Mouse (Mus musculus): ENCODE measurements around the gene Pop7.

Pop7 gene

DNA sequence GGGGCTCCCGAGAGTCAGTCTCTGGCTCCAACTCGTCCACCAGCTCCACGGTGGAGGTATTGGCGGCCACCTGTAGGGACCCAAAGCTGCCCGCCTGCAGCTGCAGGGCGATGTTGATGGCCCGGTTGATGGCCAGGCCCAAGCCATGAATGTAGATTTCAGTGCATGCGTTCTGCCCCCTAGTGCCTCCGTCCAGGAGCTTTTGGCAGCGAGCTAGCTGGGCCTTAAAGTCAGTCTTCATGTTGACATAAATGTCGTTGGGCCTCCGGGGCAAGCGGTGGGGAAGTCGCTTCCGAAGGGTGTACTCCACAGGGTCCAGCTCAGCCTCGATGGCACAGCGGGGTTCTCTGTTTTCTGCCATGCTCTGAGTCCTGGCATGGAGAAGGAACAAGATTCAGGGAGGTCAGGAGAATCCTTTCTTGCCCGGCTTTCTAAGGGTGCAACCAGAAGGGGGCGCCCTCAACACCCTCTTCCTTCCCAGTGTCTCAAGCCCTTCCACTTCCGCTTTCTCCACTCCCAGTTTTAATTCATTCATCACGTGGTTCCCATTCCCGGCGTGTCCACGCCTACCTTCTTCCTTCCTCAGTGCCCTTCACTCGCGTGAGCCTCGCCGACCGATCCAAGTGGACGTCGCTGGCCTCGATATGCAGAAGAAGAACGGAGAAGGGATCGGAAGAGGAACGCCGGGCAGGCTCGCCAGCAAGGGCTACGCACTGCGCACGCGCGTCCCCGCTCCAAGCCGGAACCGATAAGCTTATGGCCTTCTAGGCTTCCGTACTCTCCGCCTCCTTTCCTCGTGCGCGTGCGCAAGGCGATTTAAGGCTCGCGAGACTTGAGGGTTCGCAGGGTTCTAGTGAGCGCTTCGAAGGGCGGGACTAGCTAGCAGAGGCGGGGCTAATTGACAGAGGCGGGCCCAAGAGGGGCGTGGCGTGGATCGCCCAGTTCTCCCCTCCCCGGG lies at the start of gene Pop7:
Gene Pop7, minus strand, starts transcription at position 810 of the 958 bp plus-strand sequence.
- peak; percentile 100 for DNase-seq (ENCODE audit: low spot score in 2 of 2)

DNA sequence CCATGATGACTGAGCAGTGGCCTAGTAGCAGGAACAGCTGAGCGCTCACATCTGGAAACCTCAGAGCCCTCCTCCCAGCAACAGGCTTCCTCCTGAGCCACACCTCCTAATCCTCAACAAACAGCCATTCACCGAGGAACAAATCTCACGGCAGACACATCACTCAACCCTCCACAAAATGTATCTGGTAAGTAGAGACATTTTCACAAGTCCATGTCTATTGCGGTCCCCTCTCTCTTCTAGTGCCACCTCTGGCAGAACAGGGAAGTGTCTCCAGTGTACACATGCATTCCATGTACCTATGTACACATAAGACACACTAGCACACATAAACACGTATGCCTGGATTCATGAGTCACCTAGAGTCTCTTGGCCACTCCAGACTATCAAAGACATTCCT lies 48.8 kb upstream of the Pop7 start:
- DNase-seq (ENCODE audit: low spot score in 2 of 2): no peak

DNA sequence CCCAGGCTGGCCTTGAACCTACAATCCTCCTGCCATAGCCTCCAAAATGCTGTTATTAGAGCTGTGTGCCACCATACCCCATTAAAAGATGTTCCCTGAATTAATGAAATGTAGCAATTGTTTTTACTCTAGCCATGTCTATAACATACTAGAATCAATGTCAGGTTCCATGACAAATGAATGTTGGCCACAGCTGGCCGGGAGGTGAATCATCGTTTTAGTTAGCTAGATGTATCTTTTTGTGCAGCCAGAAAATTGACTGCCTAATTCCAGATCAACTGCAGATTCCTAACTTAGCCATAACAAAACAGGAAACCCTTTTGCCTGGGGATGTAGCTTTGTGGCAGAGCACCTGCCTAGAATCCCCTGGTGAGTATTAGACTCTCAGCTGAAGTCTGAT lies 47.5 kb upstream of the Pop7 start:
- DNase-seq (ENCODE audit: low spot score in 2 of 2): no peak

DNA sequence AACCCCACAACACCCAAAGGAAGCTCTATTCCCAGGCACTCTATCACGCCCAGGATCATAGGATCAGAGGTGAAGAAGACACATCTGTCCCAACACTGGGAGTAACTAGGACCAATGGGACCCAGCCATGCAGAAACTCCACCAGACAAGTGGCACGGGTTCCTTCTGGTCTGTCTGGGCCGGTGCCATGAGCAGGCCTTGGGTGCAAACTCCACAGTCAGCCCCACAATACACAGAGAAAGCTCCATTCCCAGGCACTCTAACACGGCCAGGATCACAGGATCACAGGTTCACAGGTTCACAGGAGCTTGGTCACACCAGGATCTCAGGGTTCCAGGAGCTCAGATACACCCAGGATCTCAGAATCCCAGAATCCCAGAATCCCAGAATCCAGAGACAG lies 43.3 kb upstream of the Pop7 start:
- no peak for DNase-seq (ENCODE audit: low spot score in 2 of 2)

DNA sequence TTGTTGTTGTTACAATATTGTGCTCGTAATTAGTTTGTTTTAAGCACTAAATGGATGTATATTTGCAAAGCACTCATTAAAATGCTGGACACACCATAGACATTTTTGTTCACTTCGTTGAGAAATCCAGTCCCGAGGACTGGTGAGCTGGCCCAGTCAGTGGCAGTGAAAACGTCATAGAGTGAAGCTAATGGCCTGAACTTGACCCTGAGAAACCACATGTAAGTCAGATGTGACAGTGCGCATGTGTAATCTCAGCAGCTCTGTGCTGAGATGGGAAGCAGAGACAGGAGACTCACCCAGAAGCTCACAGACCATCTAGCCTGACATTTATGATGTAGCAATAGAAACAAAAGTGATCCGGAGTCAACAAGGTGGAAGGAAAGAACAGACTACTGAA lies 42.6 kb upstream of the Pop7 start:
- DNase-seq (ENCODE audit: low spot score in 2 of 2): no peak

DNA sequence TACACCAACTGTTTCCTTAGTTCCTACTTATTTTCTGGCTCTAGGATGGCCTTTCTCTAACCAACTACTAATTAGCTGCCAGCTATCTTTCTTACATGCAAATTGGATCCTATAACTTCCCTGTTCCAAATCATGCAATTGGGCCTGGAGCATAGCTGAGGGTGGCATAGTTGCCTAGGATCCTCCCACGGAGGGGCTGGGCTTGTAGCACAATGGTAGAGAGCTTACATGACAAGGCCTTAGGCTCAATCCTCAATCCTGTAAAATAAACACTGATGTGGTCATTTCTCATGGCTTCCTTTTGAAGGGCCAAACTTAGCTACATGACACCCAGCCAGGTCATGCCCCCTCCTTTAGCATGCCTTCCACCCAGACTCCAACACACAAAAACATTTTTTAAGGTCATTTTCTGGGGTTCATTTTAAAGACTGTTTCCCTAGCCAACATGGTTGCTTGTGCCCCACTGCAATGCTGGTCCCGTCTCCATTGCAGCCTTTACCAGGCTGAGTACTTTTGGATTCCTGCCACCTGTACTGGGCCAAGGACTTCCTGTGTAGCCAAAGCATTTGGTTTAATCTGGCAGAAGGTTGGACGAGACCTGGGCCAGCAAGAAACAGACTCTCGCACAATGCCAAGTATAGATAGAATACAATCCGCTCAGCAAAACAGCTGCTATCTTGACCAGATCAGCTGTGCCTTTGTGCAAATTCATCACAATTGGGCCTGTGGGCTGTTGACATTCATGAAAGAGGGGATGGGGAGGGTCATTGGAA lies 39.6 kb upstream of the Pop7 start:
- DNase-seq (ENCODE audit: low spot score in 2 of 2): no peak

DNA sequence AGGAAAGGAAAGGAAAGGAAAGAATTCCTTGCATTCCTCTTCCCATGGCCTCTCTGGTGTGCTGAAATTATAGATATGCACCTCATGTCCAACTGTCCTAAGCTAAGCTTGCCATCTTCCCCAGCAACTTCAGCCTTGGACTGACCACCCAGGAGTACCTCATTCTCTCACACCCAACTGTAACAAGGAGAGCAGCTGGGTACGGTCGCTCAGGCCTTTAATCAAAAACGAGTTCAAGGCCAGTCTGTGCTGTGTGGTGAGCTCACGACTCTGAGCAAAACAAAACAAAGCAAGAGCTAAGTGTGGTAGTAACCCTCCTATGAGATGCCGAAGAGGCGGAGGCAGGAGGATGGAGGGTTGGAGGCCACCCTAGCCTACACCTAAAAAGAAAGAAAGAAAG lies 38.7 kb upstream of the Pop7 start:
- no peak for DNase-seq (ENCODE audit: low spot score in 2 of 2)

DNA sequence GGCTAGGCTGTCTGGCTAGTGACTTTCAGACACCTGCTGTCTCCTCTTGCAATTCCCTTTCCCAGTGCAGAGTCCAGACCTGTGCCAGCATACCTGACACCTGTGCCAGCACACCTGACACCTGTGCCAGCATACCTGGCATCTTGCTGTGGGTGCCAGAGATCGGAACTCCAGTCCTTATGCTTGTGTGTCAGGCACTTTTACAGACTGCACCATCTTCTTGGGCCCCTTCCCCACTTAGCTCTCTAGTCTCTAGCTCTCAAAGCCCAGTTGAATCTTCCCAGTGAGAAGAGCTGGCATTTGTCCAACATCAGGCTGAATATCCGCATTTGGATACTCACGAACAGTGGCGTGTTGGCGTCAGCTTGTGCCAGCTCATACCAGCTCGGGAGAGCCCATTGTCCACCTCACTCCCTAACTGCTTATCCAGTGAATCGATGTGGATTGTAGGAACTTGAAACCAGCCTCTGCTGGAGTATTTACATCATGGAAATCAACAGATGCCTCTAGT lies 37.0 kb upstream of the Pop7 start:
- DNase-seq (ENCODE audit: low spot score in 2 of 2): peak in 1 of 2 experiments; percentile 52

DNA sequence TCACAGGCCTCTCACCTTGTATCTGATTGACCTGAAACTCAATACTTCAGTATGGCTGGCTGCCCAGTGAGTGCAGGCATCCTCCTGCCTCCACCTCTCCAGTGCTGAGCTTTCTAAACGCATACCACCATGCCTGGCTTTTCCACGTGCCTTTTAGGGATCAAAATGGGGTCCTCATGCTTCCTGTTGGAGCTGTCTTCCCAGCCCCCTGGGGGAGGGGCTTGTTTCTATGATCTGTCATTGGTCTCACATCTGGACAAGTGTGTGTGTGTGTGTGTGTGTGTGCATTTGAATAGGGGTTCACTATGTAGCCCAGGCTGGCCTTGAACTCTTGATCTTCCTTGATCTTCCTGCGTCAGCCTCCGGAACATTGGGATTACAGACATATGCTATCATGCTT lies 35.1 kb upstream of the Pop7 start:
- no peak for DNase-seq (ENCODE audit: low spot score in 2 of 2)

DNA sequence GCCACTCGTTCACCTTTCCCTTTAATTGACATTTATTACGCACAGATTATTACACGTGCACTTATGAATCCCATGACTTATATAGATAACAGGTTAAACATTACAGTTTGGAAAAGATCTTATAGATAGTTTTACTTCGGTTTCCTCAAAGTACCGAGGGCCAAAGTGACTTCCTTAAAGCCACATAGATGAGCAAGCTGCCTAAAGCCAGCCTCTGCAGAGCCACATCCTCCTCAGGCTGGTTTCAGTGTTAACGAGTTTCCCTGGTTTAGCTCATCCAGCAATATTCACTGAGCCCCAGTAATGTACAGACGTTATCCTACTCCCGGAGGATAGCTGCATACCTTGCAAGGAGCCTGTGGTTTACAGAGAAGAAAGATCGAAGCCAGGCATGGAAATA lies 33.0 kb upstream of the Pop7 start:
- no peak for DNase-seq (ENCODE audit: low spot score in 2 of 2)

DNA sequence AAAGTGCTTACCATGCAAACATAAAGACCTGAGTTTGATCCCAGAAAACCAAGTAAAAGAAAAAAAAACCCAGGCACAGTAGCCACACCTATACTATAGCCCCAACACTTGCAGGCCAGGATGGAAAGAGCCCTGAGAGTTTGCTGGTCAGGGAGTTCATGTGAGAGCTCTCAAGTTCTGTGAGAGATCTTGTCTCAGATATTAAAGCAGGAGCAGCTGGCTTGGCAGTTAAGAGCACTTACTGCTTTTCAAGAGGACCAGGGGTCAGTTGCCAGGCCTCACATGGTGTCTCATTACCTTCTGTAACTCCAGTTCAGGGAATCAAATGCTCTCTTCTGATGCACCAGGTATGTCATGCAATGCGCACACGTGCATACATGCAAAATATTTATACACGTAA lies 32.4 kb upstream of the Pop7 start:
- DNase-seq (ENCODE audit: low spot score in 2 of 2): no peak

DNA sequence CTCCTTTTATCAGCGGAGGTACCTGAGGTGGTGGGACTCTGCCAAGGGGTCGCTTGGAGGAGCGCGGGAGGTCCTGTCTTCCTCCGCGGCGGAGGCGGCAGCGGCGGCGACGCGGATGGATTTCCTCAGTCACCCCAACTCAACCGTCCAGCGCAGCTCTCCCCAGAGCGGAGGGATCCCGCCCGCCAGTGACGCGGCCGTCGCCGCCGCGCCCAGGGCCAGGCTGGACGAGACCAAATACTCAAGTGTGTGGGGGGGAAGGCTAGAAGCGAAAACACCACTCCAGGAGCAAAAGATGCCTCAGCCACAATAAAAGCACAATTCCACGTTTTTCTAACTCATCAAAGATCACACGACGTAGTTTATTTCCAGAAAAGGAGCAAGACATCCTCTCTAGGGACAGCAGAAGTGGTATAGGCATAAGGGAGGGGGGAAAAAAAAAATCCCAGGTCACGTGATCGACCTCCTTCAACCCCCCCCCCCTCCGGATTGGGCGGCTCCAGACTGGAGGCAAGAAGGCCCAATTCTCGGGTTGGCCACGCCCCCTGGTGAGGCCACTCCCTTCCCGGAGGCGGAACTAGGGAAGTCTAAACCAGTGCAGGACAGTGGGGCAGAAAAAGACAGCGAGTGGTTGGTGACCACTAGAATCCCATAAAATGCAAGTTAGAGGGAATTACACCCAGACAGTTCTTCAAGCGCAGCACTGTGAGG lies 31.0 kb upstream of the Pop7 start, which contains the start of the genes Epo and Gnb2:
Gene Epo, minus strand, starts transcription at position 126 of the 711 bp plus-strand sequence.
Gene Gnb2, minus strand, starts transcription at position 394 of the 711 bp plus-strand sequence.
- DNase-seq (ENCODE audit: low spot score in 2 of 2): peak; percentile 95 to 96

DNA sequence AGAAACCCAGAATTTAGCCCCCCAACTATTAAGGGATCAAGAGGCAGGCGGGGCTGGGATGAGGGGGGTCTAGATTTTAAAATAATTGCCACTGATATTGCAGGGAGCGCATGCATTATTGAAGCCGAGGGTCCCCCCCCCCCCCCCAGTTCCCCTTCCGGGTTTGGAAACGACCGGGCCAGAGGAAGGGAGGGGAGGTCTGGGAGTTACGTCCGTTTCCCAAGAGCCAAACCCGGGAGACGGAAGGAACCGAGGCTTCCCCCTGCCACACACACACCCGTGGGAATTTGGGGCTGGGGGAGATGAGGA lies 30.4 kb upstream of the Pop7 start:
- DNase-seq (ENCODE audit: low spot score in 2 of 2): no peak

DNA sequence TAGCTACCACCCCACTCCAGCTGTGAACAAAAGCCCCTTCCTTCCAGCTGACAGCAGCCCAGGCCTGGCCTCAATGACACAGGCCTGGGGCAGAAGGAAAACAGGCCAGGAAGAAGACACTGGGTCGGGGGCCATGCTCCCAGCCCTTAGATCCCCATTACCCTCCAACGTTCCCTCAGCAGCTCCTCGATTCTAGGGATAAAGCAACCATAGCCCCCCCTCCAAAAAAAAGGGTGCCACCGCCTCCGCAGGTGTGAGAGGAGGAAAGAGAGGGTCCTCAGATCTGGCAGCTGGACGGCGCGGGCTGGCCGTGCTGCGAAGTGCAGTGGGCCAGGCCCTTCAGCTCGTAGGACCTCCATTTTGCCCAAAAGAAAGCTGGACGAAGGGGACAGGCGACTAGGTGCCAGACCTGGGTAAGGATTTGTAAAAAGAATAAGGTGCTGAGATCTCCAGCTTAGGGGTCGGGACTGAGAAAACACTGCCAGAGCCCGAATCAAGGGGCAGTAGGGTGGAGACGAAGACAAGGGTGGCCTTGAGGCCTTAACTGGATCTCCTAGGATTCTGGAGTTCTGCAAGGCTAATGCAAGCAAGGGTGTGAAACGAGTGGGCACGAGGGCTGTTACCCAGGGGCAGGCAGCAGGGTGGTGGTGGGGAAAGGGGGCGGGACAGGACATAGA lies 30.0 kb upstream of the Pop7 start:
- peak in 1 of 2 experiments; percentile 45 for DNase-seq (ENCODE audit: low spot score in 2 of 2)

DNA sequence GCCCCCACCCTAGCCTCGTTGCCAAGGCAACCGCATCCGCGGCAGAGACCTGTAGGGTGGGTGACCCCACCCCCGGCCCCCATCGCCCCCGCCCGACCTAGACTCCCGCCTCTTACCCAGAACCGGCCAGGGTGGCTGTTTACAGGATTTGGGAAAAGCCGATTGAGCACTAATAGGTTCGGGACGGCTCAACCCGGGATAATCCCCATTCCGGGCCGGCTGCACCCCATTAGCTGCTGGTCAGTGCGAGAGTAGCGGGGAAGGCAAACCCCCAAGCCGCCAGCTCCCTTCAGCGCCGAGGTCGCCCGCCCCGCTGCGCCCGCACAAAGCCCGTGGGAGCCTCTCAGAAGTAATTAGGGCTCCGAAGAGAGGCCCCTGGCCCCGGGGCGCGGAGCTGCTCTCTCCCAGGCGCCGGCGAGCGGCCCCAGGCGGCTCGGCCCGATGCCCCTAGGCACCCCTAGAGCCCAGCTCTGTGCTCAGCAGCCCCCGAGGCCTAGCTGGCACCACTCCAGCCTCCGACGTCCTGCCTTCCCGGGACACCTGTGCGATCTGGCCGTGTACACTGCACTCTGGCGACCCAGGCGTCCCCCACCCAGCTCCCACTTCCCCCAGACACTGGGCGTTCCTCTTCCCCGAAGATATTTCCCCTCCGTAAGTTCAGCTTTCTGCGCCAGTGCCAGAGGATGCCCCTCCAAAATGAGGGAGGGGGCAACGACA lies 29.3 kb upstream of the Pop7 start:
- DNase-seq (ENCODE audit: low spot score in 2 of 2): peak in 1 of 2 experiments; percentile 56

DNA sequence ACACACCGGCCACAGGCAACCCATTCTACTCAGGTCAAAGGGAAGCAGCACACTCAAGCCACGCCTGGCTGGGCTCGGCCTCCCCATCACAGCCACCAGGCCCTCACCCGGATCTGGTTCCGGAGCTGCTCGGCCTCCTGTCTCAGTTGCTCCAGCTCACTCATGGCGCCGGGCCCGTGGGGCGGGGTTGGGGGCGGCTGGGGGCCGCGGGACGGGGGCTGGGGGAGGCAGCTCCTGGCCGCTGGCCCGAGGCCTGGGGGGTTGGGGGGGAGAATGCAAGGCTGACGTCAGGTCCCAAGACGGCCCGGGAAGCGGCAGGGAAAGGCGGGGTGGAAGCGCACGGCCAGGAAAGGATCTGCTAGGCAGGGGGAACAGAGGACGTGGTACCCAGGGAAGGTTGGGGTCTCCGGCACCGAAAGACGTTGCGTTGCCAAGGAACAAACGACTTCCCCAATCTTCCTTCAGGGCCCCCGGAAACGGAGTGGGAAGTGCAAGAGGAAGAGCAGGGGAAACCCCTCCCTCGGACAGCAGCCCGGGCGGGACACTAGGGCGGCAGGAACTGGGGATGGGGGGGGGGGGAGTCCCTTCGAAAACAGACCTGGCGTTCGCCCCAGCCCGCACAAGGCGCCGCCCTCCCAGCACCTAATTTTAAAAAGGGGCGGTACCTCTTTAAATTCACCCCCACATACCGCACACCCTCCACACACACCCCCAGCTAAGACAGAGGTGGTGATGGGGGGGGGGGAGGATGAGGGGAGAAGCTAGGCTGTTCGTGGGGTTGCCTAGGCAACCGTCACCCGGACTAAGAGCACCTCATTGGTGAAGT lies 28.5 kb upstream of the Pop7 start:
- peak; percentile 76 to 81 for DNase-seq (ENCODE audit: low spot score in 2 of 2)

DNA sequence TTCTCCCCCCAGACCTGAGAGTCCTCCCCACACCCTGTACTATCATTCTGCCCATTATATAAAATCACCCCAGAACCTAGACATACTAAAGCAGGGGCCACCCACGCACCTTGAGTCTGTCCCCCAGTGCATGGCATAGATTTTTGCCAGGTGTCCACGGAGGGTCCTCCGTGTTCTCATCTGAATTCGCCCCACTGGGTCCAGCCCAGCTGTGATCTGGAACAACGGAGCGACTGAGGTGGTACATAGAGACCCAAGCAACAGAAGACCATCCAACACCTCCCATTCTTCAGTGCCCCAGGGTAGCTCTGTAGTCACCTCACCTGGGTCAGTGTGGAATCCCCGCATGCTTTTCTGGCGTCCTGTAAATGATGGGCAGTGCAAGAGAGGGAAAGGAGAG lies 27.8 kb upstream of the Pop7 start:
- no peak for DNase-seq (ENCODE audit: low spot score in 2 of 2)

DNA sequence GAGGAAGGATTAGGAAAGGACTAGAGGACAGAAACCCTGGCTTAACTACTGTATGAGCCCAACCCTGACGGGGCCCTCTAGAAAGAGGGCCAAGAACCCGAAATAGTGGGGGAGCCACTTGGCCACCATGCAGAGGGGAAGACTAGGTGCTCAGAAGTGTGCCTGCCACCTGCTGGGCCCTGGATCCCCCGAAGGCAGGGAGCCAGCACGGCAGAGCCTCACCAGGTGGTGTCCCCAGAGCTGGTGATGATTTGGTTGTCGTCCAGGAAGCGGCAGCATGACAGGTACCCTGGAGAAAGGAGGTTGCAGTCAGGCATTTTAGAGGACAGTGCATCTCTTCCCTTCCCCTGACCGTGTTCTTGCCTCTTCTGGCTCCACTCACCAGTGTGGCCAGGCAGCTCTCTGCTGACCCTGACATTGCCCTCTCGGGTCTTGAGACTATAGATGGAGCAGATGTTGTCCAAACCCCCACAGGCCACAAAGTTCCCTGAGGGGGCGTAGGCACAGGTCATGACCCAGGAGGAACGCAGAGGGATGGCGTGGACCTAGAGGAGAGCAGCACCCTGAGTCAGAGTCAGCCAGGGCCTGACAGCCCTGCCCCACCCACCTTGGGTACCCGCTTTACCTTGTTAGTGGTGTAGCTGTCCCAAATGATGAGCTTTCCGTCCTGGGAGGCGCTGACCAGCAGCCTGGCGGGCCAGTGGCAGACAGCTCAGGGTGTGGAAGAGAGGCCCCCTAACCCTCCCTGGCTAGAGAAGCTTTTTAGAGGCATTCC lies 27.1 kb upstream of the Pop7 start:
- DNase-seq (ENCODE audit: low spot score in 2 of 2): no peak
